Mouse (Mus musculus): Measurements from ENCODE around the gene Uba6. TPM values are rescaled to one million over a fixed set of nuclear protein-coding genes. Genes with fewer than 3 reads are reported as not detected.

Uba6 gene
- polyA plus RNA-seq, 1 experiment from 2014 or later = 14.4 TPM

GRCm38 (mm10) chr5:86068451-86068850, 104.2 kb downstream of the Uba6 start:
- Histone ChIP-seq H3K4me3 (no peak overlapping the region), H3K9me3 (no peaks in the 10 kb centered on the region), H3K36me3 (no peaks in the 10 kb centered on the region), H3K4me1 (replicated peaks) (peaks cover 15% of the 10 kb centered on the region), H3K27ac (no peak overlapping the region), H3K27me3 (ENCODE audit: insufficient read depth, poor library complexity, severe bottlenecking) (no peaks in the 10 kb centered on the region)
- no peak for DNase-seq (ENCODE audit: low spot score)
- WGBS = 82% methylated on average over 3 of the region's 3 CpGs

DNA sequence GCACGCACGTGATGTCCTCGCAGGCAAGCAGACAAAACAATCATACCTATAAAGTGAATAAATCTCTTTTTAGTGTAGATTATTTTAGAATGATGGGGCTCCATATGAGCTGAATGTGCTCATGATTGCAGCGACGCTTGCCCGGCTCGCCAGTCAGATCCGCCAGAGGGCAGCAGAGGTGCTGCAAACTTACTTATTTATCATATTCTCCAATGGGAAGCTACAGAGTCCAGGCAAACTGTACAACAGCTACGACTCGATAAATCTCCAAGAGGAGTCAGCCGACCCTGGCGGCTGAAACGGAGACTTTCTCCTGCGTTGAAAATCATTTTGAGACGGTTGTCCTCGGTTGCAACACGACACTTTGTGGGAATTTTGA, 106.1 kb downstream of the Uba6 start:
- Histone ChIP-seq H3K9me3 (no peaks in the 10 kb centered on the region), H3K27me3 (ENCODE audit: insufficient read depth, poor library complexity, severe bottlenecking) (no peaks in the 10 kb centered on the region), H3K36me3 (no peaks in the 10 kb centered on the region), H3K4me3 (peak overlapping the region; percentile 83), H3K27ac (peak overlapping the region; percentile 95), H3K4me1 (replicated peaks) (peaks cover 20% of the 10 kb centered on the region)
- DNase-seq (ENCODE audit: low spot score) = peak; percentile 89
- WGBS = 1% methylated on average over 17 of the region's 17 CpGs

DNA sequence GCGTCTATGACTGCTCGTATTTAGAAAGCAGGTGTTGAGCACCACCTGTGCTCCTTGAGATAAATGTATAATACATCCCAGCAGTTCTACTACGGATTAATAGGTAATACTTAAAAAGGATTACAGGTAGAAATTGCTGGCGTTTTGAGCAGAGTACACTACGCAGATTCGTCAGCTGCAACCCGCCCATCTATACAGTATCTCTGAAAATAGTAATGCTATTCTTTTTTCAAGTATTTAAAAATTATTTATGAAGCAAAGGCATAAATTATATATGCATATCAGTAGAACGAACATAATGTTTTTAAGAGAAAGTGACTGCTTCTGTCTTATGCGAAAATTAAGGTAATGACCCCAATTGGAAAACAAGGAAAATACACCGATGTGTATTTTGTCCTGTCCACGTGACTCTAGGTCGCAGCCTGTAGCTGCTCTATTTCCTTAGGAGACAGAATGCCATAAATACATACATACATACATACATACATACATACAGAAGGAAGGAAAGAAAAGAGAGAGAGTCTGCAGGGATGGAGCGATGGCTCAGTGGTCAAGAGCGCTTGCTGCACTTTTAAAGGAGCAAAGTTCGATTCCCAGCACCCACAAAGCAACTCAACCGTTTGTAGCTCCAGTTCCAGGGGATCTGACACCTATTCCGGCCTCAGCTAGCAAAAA, 106.6 kb downstream of the Uba6 start:
- no peak for DNase-seq (ENCODE audit: low spot score)
- Histone ChIP-seq H3K4me3 (peak overlapping the region; percentile 83), H3K36me3 (peaks cover 3% of the 10 kb centered on the region; the same call in 1 of the 2 replicates), H3K27ac (peak overlapping the region; percentile 95), H3K4me1 (replicated peaks) (peaks cover 20% of the 10 kb centered on the region), H3K9me3 (no peaks in the 10 kb centered on the region), H3K27me3 (ENCODE audit: insufficient read depth, poor library complexity, severe bottlenecking) (no peaks in the 10 kb centered on the region)
- WGBS = under 1% methylated on average over 17 of the region's 17 CpGs

DNA sequence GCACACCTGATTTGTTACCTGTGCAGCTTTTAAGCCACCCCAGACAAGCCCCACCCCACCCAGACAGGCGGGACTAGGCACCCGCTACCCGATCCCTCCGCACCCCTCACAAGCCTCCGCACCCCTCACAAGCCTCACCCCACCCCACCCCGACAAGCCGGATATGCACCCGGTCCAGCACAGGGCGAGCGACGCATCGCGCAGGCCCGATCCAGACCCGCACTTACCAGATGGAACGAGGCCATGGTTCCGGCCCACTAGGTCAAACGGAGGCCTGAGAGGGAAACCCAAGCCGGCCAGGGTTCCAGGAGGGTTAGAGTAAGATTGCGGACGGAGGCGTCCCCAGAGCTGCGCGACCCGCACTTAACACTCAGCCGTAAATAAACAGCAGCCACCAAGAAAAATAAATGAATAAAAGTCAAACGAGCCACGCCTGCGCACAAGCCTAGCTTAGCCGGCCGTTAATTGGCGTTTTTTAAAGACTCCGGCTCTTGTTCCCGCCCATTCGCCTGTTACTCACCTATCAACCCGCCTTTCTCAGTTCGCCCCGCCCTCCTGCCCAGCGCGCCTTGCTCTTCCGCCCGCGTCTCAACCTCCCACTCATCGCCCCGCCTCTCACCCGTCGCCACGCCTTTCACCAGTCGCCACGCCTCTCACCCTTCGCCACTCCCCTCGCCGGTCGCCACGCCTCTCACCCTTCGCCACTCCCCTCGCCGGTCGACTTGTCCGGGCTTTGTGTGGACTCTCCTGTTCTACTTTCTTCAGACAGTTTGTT, 107.3 kb downstream of the Uba6 start, which contains the start of gene Cenpc1:
Gene Cenpc1 (minus strand): TSS at position 483 of the 775 bp plus-strand sequence.
- Histone ChIP-seq H3K4me1 (replicated peaks) (peaks cover 20% of the 10 kb centered on the region), H3K9me3 (no peaks in the 10 kb centered on the region), H3K4me3 (peak within 1 kb of the TSS; percentile 83), H3K27ac (peak within 1 kb of the TSS; percentile 95), H3K36me3 (peaks cover 3% of the 10 kb centered on the region; the same call in 1 of the 2 replicates), H3K27me3 (ENCODE audit: insufficient read depth, poor library complexity, severe bottlenecking) (no peaks in the 10 kb centered on the region)
- peak; percentile 98 for DNase-seq (ENCODE audit: low spot score)
- WGBS = under 1% methylated on average over 60 of the region's 60 CpGs

DNA sequence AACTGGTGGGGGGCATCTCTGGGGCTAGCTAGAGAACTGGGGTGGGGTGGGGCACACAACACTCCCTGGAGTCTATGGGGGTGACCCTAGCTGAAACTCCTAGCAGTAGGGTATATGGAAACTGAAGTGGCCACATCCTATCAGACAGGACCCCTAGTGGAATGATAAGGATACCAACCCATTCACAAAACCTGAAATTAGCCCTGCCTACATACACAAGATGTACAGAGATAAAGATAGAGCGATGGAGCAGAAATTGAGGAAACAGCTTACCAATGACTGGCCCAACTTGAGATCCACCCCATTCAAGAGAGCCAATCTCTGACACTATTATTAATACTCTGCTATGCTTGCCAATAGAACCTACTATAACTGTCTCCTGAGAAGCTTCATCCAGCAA, 109.1 kb downstream of the Uba6 start:
- H3K4me1 ChIP-seq (replicated peaks) = peaks cover 20% of the 10 kb centered on the region
- H3K9me3 ChIP-seq = no peaks in the 10 kb centered on the region
- H3K4me3 ChIP-seq = peak overlapping the region; percentile 83; the same call in 1 of the 2 replicates
- H3K27me3 ChIP-seq (ENCODE audit: insufficient read depth, poor library complexity, severe bottlenecking) = no peaks in the 10 kb centered on the region
- 97% methylated on average over 1 of the region's 1 CpGs for WGBS
- DNase-seq (ENCODE audit: low spot score) = no peak
- H3K27ac ChIP-seq = no peak overlapping the region
- peaks cover 10% of the 10 kb centered on the region for H3K36me3 ChIP-seq

Other genes starting within 250 kb of the Uba6 start
- gene Cenpc1, start 107.2 kb downstream of the Uba6 start, polyA plus RNA-seq (2016; fragmentation: Nextera tagmentation; extraction: Ambion mirVana) = 36.2 and 39.0 TPM in 2 replicates
- 0.10 and 0.37 TPM in 2 replicates for gene Stap1, start 101.1 kb downstream of the Uba6 start, polyA plus RNA-seq (2016; fragmentation: Nextera tagmentation; extraction: Ambion mirVana)
- not detected in 2 replicates for gene Gnrhr, start 25.1 kb upstream of the Uba6 start, polyA plus RNA-seq (2016; fragmentation: Nextera tagmentation; extraction: Ambion mirVana)
- gene Tmprss11c, start 116.5 kb upstream of the Uba6 start, polyA plus RNA-seq (2016; fragmentation: Nextera tagmentation; extraction: Ambion mirVana) = not detected in 2 replicates
- not detected in 2 replicates for gene Tmprss11d, start 200.6 kb upstream of the Uba6 start, polyA plus RNA-seq (2016; fragmentation: Nextera tagmentation; extraction: Ambion mirVana)

All from hindbrain, embryonic 10.5 days (tissue).